Mouse (Mus musculus): ENCODE data around the gene Tor2a.

Tor2a gene

GRCm38 (mm10) chr2:32761859-32762258 is 4.8 kb downstream of the Tor2a start:
- DNase-seq (ENCODE audit: low read depth, low spot score) = no peak

GRCm38 (mm10) chr2:32763353-32763752 is 6.3 kb downstream of the Tor2a start:
- DNase-seq (ENCODE audit: low read depth, low spot score) = no peak

GRCm38 (mm10) chr2:32767241-32767640 is 10.2 kb downstream of the Tor2a start:
- DNase-seq (ENCODE audit: low read depth, low spot score) = no peak

GRCm38 (mm10) chr2:32768661-32769285 is 11.7 kb downstream of the Tor2a start:
- no peak for DNase-seq (ENCODE audit: low read depth, low spot score)

GRCm38 (mm10) chr2:32769327-32770085 is 12.5 kb downstream of the Tor2a start:
- no peak for DNase-seq (ENCODE audit: low read depth, low spot score)

- peak; percentile 52 for DNase-seq (ENCODE audit: low read depth, low spot score)
Measured at GRCm38 (mm10) chr2:32771886-32772285, 14.9 kb downstream of the Tor2a start.

GRCm38 (mm10) chr2:32772626-32773279 is 15.7 kb downstream of the Tor2a start:
- peak; percentile 47 for DNase-seq (ENCODE audit: low read depth, low spot score)

- DNase-seq (ENCODE audit: low read depth, low spot score) = peak; percentile 96
Measured at GRCm38 (mm10) chr2:32775359-32776074, 18.5 kb downstream of the Tor2a start, which contains the start of the genes Ttc16 and Ptrh1. Gene Ttc16 (minus strand): TSS chr2:32775633. Gene Ptrh1 (plus strand): TSS chr2:32775786.

- no peak for DNase-seq (ENCODE audit: low read depth, low spot score)
Measured at GRCm38 (mm10) chr2:32776192-32776591, 19.2 kb downstream of the Tor2a start.

- peak; percentile 74 for DNase-seq (ENCODE audit: low read depth, low spot score)
Measured at GRCm38 (mm10) chr2:32778081-32778480, 21.0 kb downstream of the Tor2a start.

- peak; percentile 36 for DNase-seq (ENCODE audit: low read depth, low spot score)
Measured at GRCm38 (mm10) chr2:32779131-32779530, 22.1 kb downstream of the Tor2a start.

- DNase-seq (ENCODE audit: low read depth, low spot score) = no peak
Measured at GRCm38 (mm10) chr2:32779714-32780113, 22.7 kb downstream of the Tor2a start.

- DNase-seq (ENCODE audit: low read depth, low spot score) = no peak
Measured at GRCm38 (mm10) chr2:32781710-32782109, 24.7 kb downstream of the Tor2a start.

- no peak for DNase-seq (ENCODE audit: low read depth, low spot score)
Measured at GRCm38 (mm10) chr2:32784048-32784681, 27.1 kb downstream of the Tor2a start, which contains the start of gene Cfap157. Gene Cfap157 (minus strand): TSS chr2:32784428.

- DNase-seq (ENCODE audit: low read depth, low spot score) = peak; percentile 28
Measured at GRCm38 (mm10) chr2:32787176-32787575, 30.1 kb downstream of the Tor2a start.

GRCm38 (mm10) chr2:32788581-32788980 is 31.5 kb downstream of the Tor2a start:
- DNase-seq (ENCODE audit: low read depth, low spot score) = no peak

GRCm38 (mm10) chr2:32791297-32791696 is 34.3 kb downstream of the Tor2a start:
- no peak for DNase-seq (ENCODE audit: low read depth, low spot score)

GRCm38 (mm10) chr2:32795748-32796418 is 38.8 kb downstream of the Tor2a start:
- no peak for DNase-seq (ENCODE audit: low read depth, low spot score)

GRCm38 (mm10) chr2:32798251-32798962 is 41.4 kb downstream of the Tor2a start:
- DNase-seq (ENCODE audit: low read depth, low spot score) = no peak
